Mouse (Mus musculus): ENCODE data around the gene A030003K21Rik. TPM values are rescaled to one million over a fixed set of nuclear protein-coding genes. Genes with fewer than 3 reads are reported as not detected.
"Not testable (repeated sequence)": the region's sequence is repeated elsewhere in the genome, so short reads cannot be mapped to it uniquely, and the experiment has no call there.

The A030003K21Rik gene
- polyA plus RNA-seq, 1 experiment from 2014 or later: not detected

DNA sequence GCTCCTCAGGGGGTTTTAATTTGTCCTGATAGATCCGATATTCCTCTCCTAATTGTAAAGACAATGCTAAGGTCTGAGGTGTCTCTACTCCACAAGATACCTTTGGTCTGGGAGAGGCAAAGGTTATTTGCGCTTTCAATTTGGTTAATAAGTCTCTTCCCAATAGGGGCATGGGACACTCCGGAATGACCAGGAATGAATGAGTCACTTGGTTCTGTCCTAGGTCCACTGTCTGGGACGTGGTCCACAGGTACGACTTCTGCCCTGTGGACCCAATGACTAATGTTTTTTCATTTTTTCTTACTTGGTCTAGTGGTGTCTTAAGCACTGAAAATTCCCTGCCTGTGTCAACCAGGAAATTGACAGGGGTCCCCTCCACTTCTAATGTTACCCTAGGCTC is 4.5 kb downstream of the A030003K21Rik start:
- no peak overlapping the region for H3K9ac ChIP-seq (ENCODE audit: low read depth, low read length)
- H3K4me3 ChIP-seq (ENCODE audit: low read depth, low read length): no peak overlapping the region
- no peaks in the 10 kb centered on the region for H3K36me3 ChIP-seq (ENCODE audit: control insufficient read depth, insufficient read depth, low read length)
- WGBS: 93% methylated on average over 5 of the region's 5 CpGs
- H3K9me3 ChIP-seq (ENCODE audit: control insufficient read depth, low read length): no peaks in the 10 kb centered on the region
- H3K4me2 ChIP-seq (replicated peaks; ENCODE audit: low read depth, low read length): no peak overlapping the region
- ATAC-seq (ENCODE audit: low FRiP score): no peak
- H3K27ac ChIP-seq (ENCODE audit: low read depth, low read length): no peak overlapping the region
- no peak for DNase-seq (ENCODE audit: low spot score)
- no peaks in the 10 kb centered on the region for H3K4me1 ChIP-seq (replicated peaks; ENCODE audit: control insufficient read depth, insufficient read depth, low read length)
- H3K27me3 ChIP-seq (ENCODE audit: control insufficient read depth, insufficient read depth, low read length): no peaks in the 10 kb centered on the region

DNA sequence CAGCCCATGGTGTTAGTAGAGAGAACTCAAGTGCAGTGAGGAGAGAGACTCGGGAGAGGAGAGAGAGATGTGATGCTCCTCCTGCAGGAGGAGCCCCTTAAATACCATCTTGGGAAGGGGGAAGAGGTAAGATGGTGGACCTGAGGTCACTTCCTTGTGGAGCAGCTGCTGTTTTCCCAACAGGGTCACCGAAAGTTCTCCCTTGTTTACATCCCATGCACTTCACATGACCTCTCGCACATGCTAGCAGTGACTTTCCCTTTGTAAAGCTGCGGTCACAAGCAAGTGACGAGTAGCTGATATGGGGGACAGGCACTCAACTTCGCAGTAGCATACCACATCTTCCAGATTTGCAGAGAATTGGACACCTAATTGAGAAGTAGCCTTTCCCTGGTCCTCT is 11.9 kb downstream of the A030003K21Rik start, which contains the start of gene Gm6217:
TSS of gene Gm6217 (minus strand) at position 74 of the 400 bp plus-strand sequence.
- H3K27me3 ChIP-seq (ENCODE audit: control insufficient read depth, insufficient read depth, low read length); H3K9me3 ChIP-seq (ENCODE audit: control insufficient read depth, low read length); H3K4me2 ChIP-seq (replicated peaks; ENCODE audit: low read depth, low read length); H3K36me3 ChIP-seq (ENCODE audit: control insufficient read depth, insufficient read depth, low read length); H3K4me3 ChIP-seq (ENCODE audit: low read depth, low read length); ATAC-seq (ENCODE audit: low FRiP score); H3K4me1 ChIP-seq (replicated peaks; ENCODE audit: control insufficient read depth, insufficient read depth, low read length); H3K27ac ChIP-seq (ENCODE audit: low read depth, low read length); H3K9ac ChIP-seq (ENCODE audit: low read depth, low read length); DNase-seq (ENCODE audit: low spot score): not testable (repeated sequence)
- no CpG with 5 or more reads among the region's 6 CpGs for WGBS

- H3K4me2 ChIP-seq (replicated peaks; ENCODE audit: low read depth, low read length); H3K4me3 ChIP-seq (ENCODE audit: low read depth, low read length); ATAC-seq (ENCODE audit: low FRiP score); H3K9ac ChIP-seq (ENCODE audit: low read depth, low read length); DNase-seq (ENCODE audit: low spot score); H3K9me3 ChIP-seq (ENCODE audit: control insufficient read depth, low read length); H3K4me1 ChIP-seq (replicated peaks; ENCODE audit: control insufficient read depth, insufficient read depth, low read length); H3K36me3 ChIP-seq (ENCODE audit: control insufficient read depth, insufficient read depth, low read length); H3K27me3 ChIP-seq (ENCODE audit: control insufficient read depth, insufficient read depth, low read length); H3K27ac ChIP-seq (ENCODE audit: low read depth, low read length): not testable (repeated sequence)
- WGBS: 94% methylated on average over 2 of the region's 3 CpGs
Observed at GRCm38 (mm10) chr1:82930558-82930957, 12.6 kb downstream of the A030003K21Rik start.

DNA sequence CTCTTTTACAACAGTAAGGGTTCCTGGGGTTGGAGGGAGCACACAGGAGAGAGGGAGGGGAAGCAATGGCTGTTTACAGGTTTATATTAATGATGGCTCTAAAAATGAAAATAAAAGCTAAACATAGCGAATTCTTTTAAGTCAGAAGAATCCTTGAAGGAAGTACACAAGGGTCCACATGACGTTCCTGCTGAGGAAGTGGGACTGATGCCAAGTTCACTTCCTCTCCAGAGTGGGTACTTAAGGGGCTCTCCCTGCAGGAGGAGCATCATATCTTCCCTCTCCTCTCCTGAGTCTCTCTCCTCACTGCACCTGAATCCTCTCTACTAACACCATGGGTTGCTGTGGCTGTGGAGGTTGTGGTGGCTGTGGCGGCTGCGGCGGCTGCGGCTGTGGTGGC is 18.5 kb downstream of the A030003K21Rik start, which contains the start of gene A030014E15Rik:
TSS of gene A030014E15Rik (plus strand) at position 268 of the 400 bp plus-strand sequence.
- ATAC-seq (ENCODE audit: low FRiP score) (no peak), DNase-seq (ENCODE audit: low spot score) (no peak)
- no peaks in the 10 kb centered on the region for H3K4me1 ChIP-seq (replicated peaks; ENCODE audit: control insufficient read depth, insufficient read depth, low read length)
- H3K4me3 ChIP-seq (ENCODE audit: low read depth, low read length): no peak within 1 kb of the TSS
- H3K27ac ChIP-seq (ENCODE audit: low read depth, low read length): no peak within 1 kb of the TSS
- H3K9me3 ChIP-seq (ENCODE audit: control insufficient read depth, low read length): no peaks in the 10 kb centered on the region
- H3K36me3 ChIP-seq (ENCODE audit: control insufficient read depth, insufficient read depth, low read length): no peaks in the 10 kb centered on the region
- no peaks in the 10 kb centered on the region for H3K27me3 ChIP-seq (ENCODE audit: control insufficient read depth, insufficient read depth, low read length)
- no peak within 1 kb of the TSS for H3K9ac ChIP-seq (ENCODE audit: low read depth, low read length)
- H3K4me2 ChIP-seq (replicated peaks; ENCODE audit: low read depth, low read length): no peak within 1 kb of the TSS
- 95% methylated on average over 6 of the region's 6 CpGs for WGBS

DNA sequence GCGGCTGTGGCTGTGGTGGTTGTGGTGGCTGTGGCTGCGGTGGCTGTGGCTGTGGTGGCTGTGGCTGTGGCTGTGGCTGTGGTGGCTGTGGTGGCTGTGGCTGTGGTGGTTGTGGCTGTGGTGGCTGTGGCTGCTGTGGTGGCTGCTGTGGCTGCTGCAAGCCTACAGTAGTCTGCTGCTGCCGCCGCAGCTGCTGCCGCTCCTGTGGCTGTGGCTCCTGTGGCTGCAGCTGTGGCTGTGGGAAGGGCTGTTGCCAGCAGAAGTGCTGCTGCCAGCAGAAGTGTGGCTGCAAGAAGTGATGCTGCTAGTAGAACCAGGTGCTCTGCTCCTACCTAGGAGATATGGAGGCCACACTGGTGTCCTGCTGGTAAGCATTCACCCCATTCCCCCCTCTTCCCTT is 29.8 kb downstream of the A030003K21Rik start:
- WGBS: 97% methylated on average over 5 of the region's 5 CpGs
- not testable (repeated sequence) for H3K36me3 ChIP-seq (ENCODE audit: control insufficient read depth, insufficient read depth, low read length); DNase-seq (ENCODE audit: low spot score); H3K27me3 ChIP-seq (ENCODE audit: control insufficient read depth, insufficient read depth, low read length); ATAC-seq (ENCODE audit: low FRiP score); H3K27ac ChIP-seq (ENCODE audit: low read depth, low read length); H3K4me2 ChIP-seq (replicated peaks; ENCODE audit: low read depth, low read length); H3K4me3 ChIP-seq (ENCODE audit: low read depth, low read length); H3K9ac ChIP-seq (ENCODE audit: low read depth, low read length); H3K9me3 ChIP-seq (ENCODE audit: control insufficient read depth, low read length); H3K4me1 ChIP-seq (replicated peaks; ENCODE audit: control insufficient read depth, insufficient read depth, low read length)

DNA sequence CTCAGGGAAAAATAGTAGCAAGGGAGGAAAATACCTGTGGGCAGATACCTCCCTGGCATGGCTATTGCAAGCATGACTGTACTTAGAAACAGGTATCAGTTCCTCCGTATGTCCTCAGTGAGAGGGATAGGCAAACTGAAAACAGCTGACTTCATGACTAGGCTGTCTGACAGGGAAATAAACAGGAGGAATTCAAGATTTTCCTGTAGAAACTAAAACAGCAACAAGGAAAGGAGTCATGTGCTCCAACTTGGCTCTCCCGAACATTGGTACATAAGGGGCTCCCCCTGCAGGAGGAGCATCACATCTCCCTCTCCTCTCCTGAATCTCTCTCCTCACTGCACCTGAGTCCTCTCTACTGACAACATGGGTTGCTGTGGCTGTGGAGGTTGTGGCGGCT is 30.2 kb downstream of the A030003K21Rik start, which contains the start of gene A030005L19Rik:
TSS of gene A030005L19Rik (plus strand) at position 301 of the 400 bp plus-strand sequence.
- H3K9me3 ChIP-seq (ENCODE audit: control insufficient read depth, low read length): no peaks in the 10 kb centered on the region
- ATAC-seq (ENCODE audit: low FRiP score) (no peak), DNase-seq (ENCODE audit: low spot score) (no peak)
- no peak within 1 kb of the TSS for H3K27ac ChIP-seq (ENCODE audit: low read depth, low read length)
- no peaks in the 10 kb centered on the region for H3K27me3 ChIP-seq (ENCODE audit: control insufficient read depth, insufficient read depth, low read length)
- no peak within 1 kb of the TSS for H3K4me2 ChIP-seq (replicated peaks; ENCODE audit: low read depth, low read length)
- H3K9ac ChIP-seq (ENCODE audit: low read depth, low read length): no peak within 1 kb of the TSS
- H3K36me3 ChIP-seq (ENCODE audit: control insufficient read depth, insufficient read depth, low read length): no peaks in the 10 kb centered on the region
- H3K4me3 ChIP-seq (ENCODE audit: low read depth, low read length): no peak within 1 kb of the TSS
- WGBS: 89% methylated on average over 3 of the region's 3 CpGs
- H3K4me1 ChIP-seq (replicated peaks; ENCODE audit: control insufficient read depth, insufficient read depth, low read length): no peaks in the 10 kb centered on the region

GRCm38 (mm10) chr1:82905886-82906285 is 37.3 kb downstream of the A030003K21Rik start:
- H3K4me1 ChIP-seq (replicated peaks; ENCODE audit: control insufficient read depth, insufficient read depth, low read length): no peaks in the 10 kb centered on the region
- H3K36me3 ChIP-seq (ENCODE audit: control insufficient read depth, insufficient read depth, low read length): peaks cover 5% of the 10 kb centered on the region; the same call in 1 of the 2 replicates
- H3K27me3 ChIP-seq (ENCODE audit: control insufficient read depth, insufficient read depth, low read length): no peaks in the 10 kb centered on the region
- ATAC-seq (ENCODE audit: low FRiP score): peak; percentile 33; the same call in 1 of the 2 replicates
- H3K4me3 ChIP-seq (ENCODE audit: low read depth, low read length): no peak overlapping the region
- H3K9ac ChIP-seq (ENCODE audit: low read depth, low read length): no peak overlapping the region
- DNase-seq (ENCODE audit: low spot score): peak; percentile 21
- WGBS: 68% methylated on average over 3 of the region's 3 CpGs
- H3K27ac ChIP-seq (ENCODE audit: low read depth, low read length): 0 out of 2 replicates have a peak overlapping the region, but pooled peaks have one; percentile 10
- H3K9me3 ChIP-seq (ENCODE audit: control insufficient read depth, low read length): no peaks in the 10 kb centered on the region
- no peak overlapping the region for H3K4me2 ChIP-seq (replicated peaks; ENCODE audit: low read depth, low read length)

DNA sequence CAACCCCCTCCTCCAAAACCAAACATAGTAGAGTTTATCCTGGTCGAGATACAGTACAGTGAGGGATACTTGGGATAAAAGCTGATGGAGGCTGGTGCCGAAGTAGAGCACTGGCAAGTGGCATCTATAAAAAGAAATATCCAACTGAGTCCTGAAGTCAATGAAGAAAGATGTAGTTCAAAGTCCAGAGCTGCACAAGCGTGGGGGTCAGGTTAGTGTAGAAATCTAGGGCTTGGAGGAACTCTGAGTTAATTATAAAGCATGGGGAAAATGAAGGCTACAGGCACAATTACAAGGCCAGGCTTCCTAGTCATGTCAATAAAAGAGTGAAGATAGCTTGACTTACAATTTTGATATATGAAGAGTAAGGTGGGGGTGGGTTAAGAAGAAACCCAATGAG is 42.0 kb downstream of the A030003K21Rik start:
- Histone ChIP-seq H3K9ac (ENCODE audit: low read depth, low read length) (no peak overlapping the region), H3K4me2 (replicated peaks; ENCODE audit: low read depth, low read length) (no peak overlapping the region), H3K4me1 (replicated peaks; ENCODE audit: control insufficient read depth, insufficient read depth, low read length) (no peaks in the 10 kb centered on the region), H3K27me3 (ENCODE audit: control insufficient read depth, insufficient read depth, low read length) (no peaks in the 10 kb centered on the region), H3K27ac (ENCODE audit: low read depth, low read length) (no peak overlapping the region), H3K9me3 (ENCODE audit: control insufficient read depth, low read length) (no peaks in the 10 kb centered on the region), H3K4me3 (ENCODE audit: low read depth, low read length) (no peak overlapping the region), H3K36me3 (ENCODE audit: control insufficient read depth, insufficient read depth, low read length) (peaks cover 7% of the 10 kb centered on the region)
- ATAC-seq (ENCODE audit: low FRiP score) (no peak), DNase-seq (ENCODE audit: low spot score) (no peak)
- WGBS: 92% methylated on average over 3 of the region's 3 CpGs

DNA sequence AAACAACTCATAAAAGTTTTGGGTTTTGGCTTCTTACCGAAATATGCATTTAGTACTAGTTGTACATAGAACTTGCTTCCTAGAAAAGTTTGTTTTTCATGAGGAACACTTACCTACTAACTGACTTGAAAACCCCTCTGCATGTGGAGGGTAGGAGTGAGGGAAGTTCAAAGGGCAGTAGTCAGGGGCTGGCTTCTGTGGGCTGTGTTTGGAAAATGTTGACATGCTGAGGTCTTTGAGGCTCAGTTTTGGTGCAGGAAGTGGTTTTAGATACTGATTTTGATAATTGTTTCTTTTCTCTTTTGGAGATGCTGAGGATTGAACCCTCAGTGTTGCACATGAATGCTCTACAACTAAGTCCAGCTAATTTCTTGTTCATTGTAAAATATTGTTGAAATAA is 42.6 kb downstream of the A030003K21Rik start:
- Histone ChIP-seq H3K9me3 (ENCODE audit: control insufficient read depth, low read length) (no peaks in the 10 kb centered on the region), H3K4me3 (ENCODE audit: low read depth, low read length) (no peak overlapping the region), H3K27me3 (ENCODE audit: control insufficient read depth, insufficient read depth, low read length) (no peaks in the 10 kb centered on the region), H3K4me1 (replicated peaks; ENCODE audit: control insufficient read depth, insufficient read depth, low read length) (no peaks in the 10 kb centered on the region), H3K36me3 (ENCODE audit: control insufficient read depth, insufficient read depth, low read length) (peaks cover 7% of the 10 kb centered on the region), H3K4me2 (replicated peaks; ENCODE audit: low read depth, low read length) (no peak overlapping the region), H3K27ac (ENCODE audit: low read depth, low read length) (no peak overlapping the region), H3K9ac (ENCODE audit: low read depth, low read length) (no peak overlapping the region)
- ATAC-seq (ENCODE audit: low FRiP score) (no peak), DNase-seq (ENCODE audit: low spot score) (no peak)
- WGBS: 100% methylated on average over 1 of the region's 1 CpGs

All from hindbrain, embryonic 11.5 days (tissue).